Comparison of ENCODE assay signal across 8 mouse cellular contexts in genomic region chrX:152781720-152782403, GRCm38 (mm10). TPM values are rescaled to one million over a fixed set of nuclear protein-coding genes. Genes with fewer than 3 reads are reported as not detected.
DNase-seq lines count a peak whose midpoint lies in the region; ATAC-seq lines count a peak whose summit lies in the region.

Gene Gpr143 (plus strand): TSS chrX:152781921.

- H3K36me3 ChIP-seq in hindbrain, embryonic 10.5 days, result no peaks in the 10 kb centered on the region
- no peaks in the 10 kb centered on the region for H3K36me3 ChIP-seq in limb, embryonic 11.5 days (ENCODE audit: control insufficient read depth, insufficient read depth, low read length)

- DNase-seq in left cerebral cortex, postnatal 14 days (ENCODE audit: low spot score in 2 of 2), result peak; percentile 3
- no peak for DNase-seq in left cerebral cortex, adult 18-20 months (ENCODE audit: low spot score in 2 of 2)
- DNase-seq in embryo, embryonic 10.5 days (ENCODE audit: low spot score), result peak; percentile 8
- peak; percentile 9 for DNase-seq in hindbrain, embryonic 10.5 days (ENCODE audit: low spot score)
- peak; percentile 32 for DNase-seq in limb, embryonic 11.5 days (ENCODE audit: low spot score)
- peak; percentile 24 for DNase-seq in neural tube, embryonic 10.5 days (ENCODE audit: extremely low spot score, low spot score)
- DNase-seq in spleen, postnatal 10 days (ENCODE audit: low spot score in 2 of 2), result no peak
- DNase-seq in cerebellum, adult 9-10 months, result no peak

- H3K4me1 ChIP-seq in hindbrain, embryonic 10.5 days (replicated peaks), result 0 out of 2 replicates have a peak, but pooled peaks cover 8% of the 10 kb centered on the region
- H3K4me1 ChIP-seq in limb, embryonic 11.5 days (ENCODE audit: control insufficient read depth, insufficient read depth, low read length), result no peaks in the 10 kb centered on the region

- H3K4me3 ChIP-seq in hindbrain, embryonic 10.5 days, result peak within 1 kb of the TSS; percentile 41
- 0 out of 2 replicates have a peak within 1 kb of the TSS, but pooled peaks have one; percentile 10 for H3K4me3 ChIP-seq in limb, embryonic 11.5 days (ENCODE audit: low read depth, low read length)

- peaks cover 52% of the 10 kb centered on the region for H3K27me3 ChIP-seq in hindbrain, embryonic 10.5 days (ENCODE audit: insufficient read depth, poor library complexity, severe bottlenecking)
- peaks cover 8% of the 10 kb centered on the region; the same call in 1 of the 2 replicates for H3K27me3 ChIP-seq in limb, embryonic 11.5 days (ENCODE audit: control insufficient read depth, insufficient read depth, low read length)

- ATAC-seq in limb, embryonic 11.5 days (ENCODE audit: insufficient number of reproducible peaks, low FRiP score, low TSS enrichment, low read depth), result no peak

- no peak within 1 kb of the TSS for H3K27ac ChIP-seq in hindbrain, embryonic 10.5 days
- no peak within 1 kb of the TSS for H3K27ac ChIP-seq in limb, embryonic 11.5 days (replicated peaks; ENCODE audit: low read depth, low read length)

- H3K9me3 ChIP-seq in hindbrain, embryonic 10.5 days, result no peaks in the 10 kb centered on the region
- no peaks in the 10 kb centered on the region for H3K9me3 ChIP-seq in limb, embryonic 11.5 days (ENCODE audit: control insufficient read depth, low read length)

- H3K9ac ChIP-seq in limb, embryonic 11.5 days (ENCODE audit: low read length), result no peak within 1 kb of the TSS

- intact Hi-C loops in left cerebral cortex, postnatal 14 days (cut with DNase I), result no loop called here

- H3K4me2 ChIP-seq in limb, embryonic 11.5 days (ENCODE audit: low read depth, severe bottlenecking), result peak within 1 kb of the TSS; percentile 38

- WGBS in hindbrain, embryonic 10.5 days, result 16% methylated on average over 26 of the region's 26 CpGs
- 25% methylated on average over 26 of the region's 26 CpGs for WGBS in limb, embryonic 11.5 days

RNA-seq across cellular contexts. Expression of gene Gpr143, which starts in this region (rescaled TPM):
- total RNA-seq in left cerebral cortex, postnatal 14 days (2021), result under 1 TPM; 0.22 to 0.47 TPM
- total RNA-seq in left cerebral cortex, adult 18-20 months (2021), result under 1 TPM in 1 of 2 experiments, not detected in 1; 0.21 TPM
- polyA plus RNA-seq in hindbrain, embryonic 10.5 days (2016; fragmentation: Nextera tagmentation; extraction: Ambion mirVana), result 0.20 and 0.22 TPM in 2 replicates
- 0.27 TPM in 1 of 2 replicates, not detected in the other for polyA plus RNA-seq in limb, embryonic 11.5 days (2014; fragmentation: Nextera tagmentation; extraction: Ambion mirVana)

Comparison
In these comparisons a context has a peak if more than half of its experiments do, and no peak if none do; other contexts are left out.
1. Peak in DNase-seq in left cerebral cortex, postnatal 14 days; RNA of the gene not detected or under 1 TPM.
2. Peak in DNase-seq and H3K4me3 ChIP-seq in hindbrain, embryonic 10.5 days; RNA of the gene not detected or under 1 TPM.
3. Peak in DNase-seq, H3K4me3 ChIP-seq and H3K4me2 ChIP-seq in limb, embryonic 11.5 days; RNA of the gene not detected or under 1 TPM.
4. DNase-seq: peak in embryo, embryonic 10.5 days (single experiment) and neural tube, embryonic 10.5 days (single experiment); none in left cerebral cortex, adult 18-20 months (0 of 2), spleen, postnatal 10 days (0 of 2) and cerebellum, adult 9-10 months (single experiment).